Mouse (Mus musculus) liver, embryonic 11.5 days (tissue): Measurements from ENCODE around the gene Snx15. TPM values are rescaled to one million over a fixed set of nuclear protein-coding genes. Genes with fewer than 3 reads are reported as not detected.

Experiments
- ATAC-seq: fragments of 200-750 bp; cut with Nextera tagmentation; replicated peaks from 2 replicates; pipeline ENCODE4 v1.8.0; 2017; ENCODE audit warnings: moderate number of reproducible peaks, mild to moderate bottlenecking, moderate TSS enrichment, moderate library complexity; ENCODE audit not compliant: low FRiP score
- DNase-seq: peaks from one replicate; pipeline ENCODE4 v3.0.0-alpha.2; 2017; ENCODE audit warnings: low spot score
- H3K27ac ChIP-seq: fragments of 300-500 bp; sonication (generic); 2 replicates; pipeline ENCODE4 v1.5.1; 2014; ENCODE audit warnings: mild to moderate bottlenecking, low read depth, low read length, control low read depth
- H3K27me3 ChIP-seq: fragments of 300-500 bp; sonication (generic); replicated peaks from 2 replicates; pipeline ENCODE4 v1.6.1; 2014; ENCODE audit warnings: low read length, mixed read lengths; ENCODE audit not compliant: control insufficient read depth, insufficient read depth
- H3K36me3 ChIP-seq: fragments of 300-500 bp; sonication (generic); 2 replicates; pipeline ENCODE4 v1.6.1; 2014; ENCODE audit warnings: mild to moderate bottlenecking, low read length, moderate library complexity, mixed read lengths; ENCODE audit not compliant: control insufficient read depth, insufficient read depth
- H3K4me1 ChIP-seq: fragments of 300-500 bp; sonication (generic); replicated peaks from 2 replicates; pipeline ENCODE4 v1.6.1; 2014; ENCODE audit warnings: low read length, mixed read lengths; ENCODE audit not compliant: control insufficient read depth, insufficient read depth
- H3K4me2 ChIP-seq: fragments of 300-500 bp; sonication (generic); 2 replicates; pipeline ENCODE4 v1.6.1; 2014; ENCODE audit warnings: mild to moderate bottlenecking, control low read depth, moderate library complexity
- H3K4me3 ChIP-seq: fragments of 300-500 bp; sonication (generic); 2 replicates; pipeline ENCODE4 v1.5.1; 2014; ENCODE audit warnings: low read depth, low read length, control low read depth
- H3K9ac ChIP-seq: fragments of 300-500 bp; sonication (generic); 2 replicates; pipeline ENCODE4 v1.6.1; 2014; ENCODE audit warnings: low read depth, low read length, control low read depth
- H3K9me3 ChIP-seq: fragments of 300-500 bp; sonication (generic); 2 replicates; pipeline ENCODE4 v1.6.1; 2016; ENCODE audit warnings: low read length, inconsistent platforms, mixed read lengths; ENCODE audit not compliant: control insufficient read depth
- WGBS: fragments of 180-500 bp; shearing (Covaris S2); extraction: QIAGEN DNeasy Blood & Tissue Kit; methylation state at CpG from one replicate; pipeline ENCODE4 v1.1.7; 2014; 5-methylcytosine and 5-hydroxymethylcytosine counted together
- polyA plus RNA-seq: library from polyadenylated mRNA; unstranded; fragments of >200 nt; fragmentation: Nextera tagmentation; extraction: Ambion mirVana; gene quantifications from 2 replicates; pipeline ENCODE4 v1.2.1, GENCODE M21; 2014

Gene Snx15
- polyA plus RNA-seq, 1 experiment from 2014 or later, result 35.1 TPM

DNA sequence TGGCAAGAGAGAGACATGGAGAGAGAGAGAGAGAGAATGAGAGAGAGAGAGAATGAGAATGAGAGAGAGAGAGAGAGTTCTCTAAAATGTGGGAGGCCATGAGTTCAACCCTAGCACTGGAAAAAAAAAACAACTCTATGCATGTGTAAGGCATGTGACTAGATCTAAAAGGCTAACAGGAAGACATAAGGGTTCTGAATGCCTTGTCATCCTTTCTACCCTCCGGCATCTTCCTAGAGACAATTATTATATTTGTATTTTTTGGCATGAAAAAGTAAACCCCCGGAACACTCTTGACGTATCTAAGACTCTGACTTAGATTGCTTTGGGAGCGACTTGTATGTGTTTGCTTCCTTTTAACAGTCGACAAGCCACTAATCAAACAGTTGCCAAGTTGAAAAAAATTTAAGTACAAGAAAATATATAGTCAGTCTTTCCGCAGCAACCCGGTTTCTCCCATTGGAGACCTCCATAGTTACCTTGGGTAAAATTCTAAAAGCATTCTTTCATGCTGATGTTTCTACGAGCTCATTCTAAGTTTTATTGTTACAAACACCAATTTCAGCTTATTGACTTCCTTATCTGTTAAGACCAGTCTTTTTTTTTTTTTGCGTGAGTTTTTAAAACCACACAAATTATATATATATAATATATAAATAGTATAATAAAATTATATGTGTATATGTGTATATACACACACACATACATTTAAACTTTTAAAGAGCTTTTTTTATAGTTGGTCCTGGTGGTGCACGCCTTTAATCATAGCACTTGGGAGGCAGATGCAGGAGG is 1.1 kb downstream of the Snx15 start:
- Histone ChIP-seq H3K4me3 (peak overlapping the region; percentile 56), H3K27me3 (no peaks in the 10 kb centered on the region)

DNA sequence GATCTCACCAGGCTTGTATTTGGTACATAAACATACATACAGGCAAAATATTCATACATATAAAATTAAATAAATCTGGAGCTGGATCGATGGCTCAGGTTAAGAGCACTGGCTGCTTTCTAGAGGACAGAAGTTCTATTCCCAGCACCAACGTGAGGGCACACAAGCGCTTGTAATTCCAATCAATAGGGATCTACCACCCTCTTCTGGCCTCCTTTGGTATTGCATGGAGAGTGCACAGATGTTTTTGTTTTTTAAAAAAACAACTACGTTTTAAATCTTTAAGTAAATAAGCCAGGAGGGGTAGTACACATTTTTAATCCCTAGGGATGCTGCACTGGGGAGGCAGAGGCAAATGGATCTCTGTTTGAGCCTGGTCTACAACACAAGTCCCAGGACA is 1.8 kb downstream of the Snx15 start:
- no peak for ATAC-seq
- Histone ChIP-seq H3K4me1 (peaks cover 5% of the 10 kb centered on the region), H3K9me3 (no peaks in the 10 kb centered on the region; the same call in 1 of the 2 replicates), H3K27ac (no peak overlapping the region), H3K4me3 (no peak overlapping the region), H3K4me2 (peak overlapping the region; percentile 66), H3K27me3 (no peaks in the 10 kb centered on the region), H3K36me3 (peaks cover 4% of the 10 kb centered on the region; the same call in 1 of the 2 replicates), H3K9ac (no peak overlapping the region)
- no peak for DNase-seq
- 19% methylated on average over 4 of the region's 4 CpGs for WGBS

More for the DNA sequence above, 1.1 kb downstream of the Snx15 start:
- Histone ChIP-seq H3K27ac (peak overlapping the region; percentile 86; the same call in 1 of the 2 replicates), H3K9me3 (no peaks in the 10 kb centered on the region; the same call in 1 of the 2 replicates), H3K4me1 (peaks cover 9% of the 10 kb centered on the region), H3K4me2 (peak overlapping the region; percentile 66), H3K36me3 (peaks cover 4% of the 10 kb centered on the region; the same call in 1 of the 2 replicates), H3K9ac (peak overlapping the region; percentile 71)
- WGBS, result 69% methylated on average over 10 of the region's 10 CpGs
- ATAC-seq, result no peak
- no peak for DNase-seq

- Histone ChIP-seq H3K9me3 (no peaks in the 10 kb centered on the region; the same call in 1 of the 2 replicates), H3K27ac (no peak overlapping the region), H3K4me2 (no peak overlapping the region), H3K36me3 (peaks cover 4% of the 10 kb centered on the region; the same call in 1 of the 2 replicates), H3K27me3 (no peaks in the 10 kb centered on the region), H3K4me3 (no peak overlapping the region), H3K9ac (no peak overlapping the region), H3K4me1 (no peaks in the 10 kb centered on the region; the same call in none of the 2 replicates)
- 79% methylated on average over 2 of the region's 2 CpGs for WGBS
- no peak for DNase-seq
- ATAC-seq, result no peak
Observed at GRCm38 (mm10) chr19:6124898-6125297, 3.2 kb downstream of the Snx15 start.

GRCm38 (mm10) chr19:6123330-6123729 is 4.8 kb downstream of the Snx15 start:
- no peaks in the 10 kb centered on the region for H3K27me3 ChIP-seq
- ATAC-seq, result no peak
- no peak overlapping the region for H3K4me3 ChIP-seq
- peaks cover 4% of the 10 kb centered on the region; the same call in 1 of the 2 replicates for H3K36me3 ChIP-seq
- peaks cover 3% of the 10 kb centered on the region for H3K4me1 ChIP-seq
- no peak overlapping the region for H3K9ac ChIP-seq
- 0 out of 2 replicates have a peak overlapping the region, but pooled peaks have one; percentile 5 for H3K27ac ChIP-seq
- no peaks in the 10 kb centered on the region; the same call in 1 of the 2 replicates for H3K9me3 ChIP-seq
- DNase-seq, result no peak
- WGBS, result 85% methylated on average over 8 of the region's 8 CpGs
- H3K4me2 ChIP-seq, result no peak overlapping the region

GRCm38 (mm10) chr19:6121761-6122160 is 6.3 kb downstream of the Snx15 start:
- Histone ChIP-seq H3K4me1 (peaks cover 6% of the 10 kb centered on the region), H3K4me3 (peak overlapping the region; percentile 17; the same call in 1 of the 2 replicates), H3K36me3 (peaks cover 4% of the 10 kb centered on the region; the same call in 1 of the 2 replicates), H3K27me3 (no peaks in the 10 kb centered on the region), H3K4me2 (peak overlapping the region; percentile 41), H3K9me3 (no peaks in the 10 kb centered on the region; the same call in 1 of the 2 replicates), H3K27ac (no peak overlapping the region; the same call in 1 of the 2 replicates), H3K9ac (no peak overlapping the region)
- no peak for DNase-seq
- ATAC-seq, result no peak
- WGBS, result 56% methylated on average over 19 of the region's 19 CpGs

- H3K36me3 ChIP-seq, result peaks cover 17% of the 10 kb centered on the region; the same call in 1 of the 2 replicates
- H3K27ac ChIP-seq, result peak overlapping the region; percentile 98; the same call in 1 of the 2 replicates
- no peaks in the 10 kb centered on the region for H3K27me3 ChIP-seq
- H3K9ac ChIP-seq, result peak overlapping the region; percentile 93; the same call in 1 of the 2 replicates
- peak overlapping the region; percentile 85 for H3K4me2 ChIP-seq
- ATAC-seq (no peak), DNase-seq (no peak)
- peak overlapping the region; percentile 82 for H3K4me3 ChIP-seq
- H3K9me3 ChIP-seq, result no peaks in the 10 kb centered on the region
- H3K4me1 ChIP-seq, result peaks cover 10% of the 10 kb centered on the region
- 6% methylated on average over 8 of the region's 8 CpGs for WGBS
Observed at GRCm38 (mm10) chr19:6118677-6119185, 9.4 kb downstream of the Snx15 start.

DNA sequence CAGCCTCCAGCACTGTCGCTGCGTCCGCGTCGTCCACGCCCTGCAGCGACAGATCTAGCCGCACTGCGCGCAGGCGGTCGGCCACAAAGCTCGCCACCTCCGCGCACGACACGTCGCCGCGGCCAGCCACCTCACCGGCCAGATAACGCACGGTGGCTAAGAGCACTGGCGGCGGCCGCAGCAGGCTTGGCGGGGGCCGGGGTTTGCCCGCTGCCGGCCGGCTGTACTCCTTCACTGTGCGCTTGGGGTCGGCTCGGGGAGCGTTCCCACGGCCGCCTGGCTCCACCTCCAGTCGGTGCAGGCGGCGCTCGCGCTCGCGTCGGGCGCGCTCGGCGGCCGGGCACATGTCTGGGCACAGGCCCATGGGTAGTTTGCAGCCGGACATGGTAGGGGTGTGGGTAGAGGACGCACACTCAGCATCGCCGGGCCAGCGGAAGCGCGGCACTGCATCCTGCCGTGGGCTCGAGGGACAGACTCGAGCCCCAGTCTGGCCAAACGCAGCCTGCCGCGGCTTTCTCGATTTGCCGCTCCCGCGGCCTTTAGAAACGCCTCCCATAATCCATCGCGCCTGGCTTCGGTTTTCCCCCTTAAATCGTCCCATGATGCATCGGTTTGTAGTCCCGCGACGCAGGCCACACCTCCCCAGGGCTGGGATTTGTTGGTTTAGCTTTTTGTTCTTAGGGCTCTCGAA is 10.0 kb downstream of the Snx15 start, which contains the start of gene Sac3d1:
Gene Sac3d1 (minus strand): TSS at position 665 of the 691 bp plus-strand sequence.
- Histone ChIP-seq H3K4me2 (peak within 1 kb of the TSS; percentile 85), H3K9me3 (no peaks in the 10 kb centered on the region), H3K4me1 (peaks cover 10% of the 10 kb centered on the region), H3K36me3 (peaks cover 14% of the 10 kb centered on the region; the same call in 1 of the 2 replicates), H3K27me3 (no peaks in the 10 kb centered on the region), H3K9ac (peak within 1 kb of the TSS; percentile 93), H3K27ac (peak within 1 kb of the TSS; percentile 98), H3K4me3 (peak within 1 kb of the TSS; percentile 82)
- WGBS, result under 1% methylated on average over 77 of the region's 77 CpGs
- peak; percentile 87 for DNase-seq
- ATAC-seq, result peak; percentile 83

- peak overlapping the region; percentile 85 for H3K4me2 ChIP-seq
- peak overlapping the region; percentile 98 for H3K27ac ChIP-seq
- DNase-seq (no peak), ATAC-seq (no peak)
- H3K27me3 ChIP-seq, result no peaks in the 10 kb centered on the region
- H3K9me3 ChIP-seq, result no peaks in the 10 kb centered on the region
- peak overlapping the region; percentile 93 for H3K9ac ChIP-seq
- H3K4me1 ChIP-seq, result peaks cover 10% of the 10 kb centered on the region
- peak overlapping the region; percentile 82 for H3K4me3 ChIP-seq
- H3K36me3 ChIP-seq, result peaks cover 14% of the 10 kb centered on the region; the same call in 1 of the 2 replicates
- 4% methylated on average over 32 of the region's 32 CpGs for WGBS
Observed at GRCm38 (mm10) chr19:6117346-6117985, 10.6 kb downstream of the Snx15 start.
